Mouse (Mus musculus): ENCODE measurements around the gene Gba2. TPM values are rescaled to one million over a fixed set of nuclear protein-coding genes. Genes with fewer than 3 reads are reported as not detected.

Gba2 gene
- polyA plus RNA-seq, 1 experiment from 2014 or later: 15.1 TPM

GRCm38 (mm10) chr4:43584444-43585416 lies 6.1 kb upstream of the Gba2 start, which contains the start of gene Msmp:
TSS of gene Msmp (minus strand) at chr4:43584494.
- no peak within 1 kb of the TSS for H3K9ac ChIP-seq (ENCODE audit: low read depth, low read length)
- 58% methylated on average over 12 of the region's 12 CpGs for WGBS
- H3K4me3 ChIP-seq (ENCODE audit: low read depth, low read length): no peak within 1 kb of the TSS
- no peaks in the 10 kb centered on the region for H3K9me3 ChIP-seq (ENCODE audit: control insufficient read depth, low read length)
- ATAC-seq (ENCODE audit: low read depth): no peak
- DNase-seq (ENCODE audit: low spot score): no peak
- H3K4me2 ChIP-seq (ENCODE audit: low read depth, low read length): no peak within 1 kb of the TSS
- H3K36me3 ChIP-seq (ENCODE audit: control insufficient read depth, insufficient read depth, low read length): peaks cover 41% of the 10 kb centered on the region
- H3K4me1 ChIP-seq (ENCODE audit: control insufficient read depth, insufficient read depth, low read length): 0 out of 2 replicates have a peak, but pooled peaks cover 3% of the 10 kb centered on the region
- no peaks in the 10 kb centered on the region for H3K27me3 ChIP-seq (replicated peaks; ENCODE audit: control insufficient read depth, insufficient read depth, low read length)
- no peak within 1 kb of the TSS for H3K27ac ChIP-seq (replicated peaks; ENCODE audit: low read depth, low read length)

GRCm38 (mm10) chr4:43583421-43583820 lies 4.7 kb upstream of the Gba2 start:
- H3K4me3 ChIP-seq (ENCODE audit: low read depth, low read length): no peak overlapping the region
- H3K27ac ChIP-seq (replicated peaks; ENCODE audit: low read depth, low read length): no peak overlapping the region
- H3K4me2 ChIP-seq (ENCODE audit: low read depth, low read length): no peak overlapping the region
- WGBS: 77% methylated on average over 7 of the region's 7 CpGs
- DNase-seq (ENCODE audit: low spot score) (no peak), ATAC-seq (ENCODE audit: low read depth) (no peak)
- H3K27me3 ChIP-seq (replicated peaks; ENCODE audit: control insufficient read depth, insufficient read depth, low read length): no peaks in the 10 kb centered on the region
- H3K9ac ChIP-seq (ENCODE audit: low read depth, low read length): no peak overlapping the region
- H3K36me3 ChIP-seq (ENCODE audit: control insufficient read depth, insufficient read depth, low read length): peaks cover 41% of the 10 kb centered on the region
- no peaks in the 10 kb centered on the region for H3K9me3 ChIP-seq (ENCODE audit: control insufficient read depth, low read length)
- H3K4me1 ChIP-seq (ENCODE audit: control insufficient read depth, insufficient read depth, low read length): 0 out of 2 replicates have a peak, but pooled peaks cover 8% of the 10 kb centered on the region

GRCm38 (mm10) chr4:43582241-43582640 lies 3.6 kb upstream of the Gba2 start:
- WGBS: 91% methylated on average over 5 of the region's 5 CpGs
- Histone ChIP-seq H3K9ac (ENCODE audit: low read depth, low read length) (no peak overlapping the region), H3K27me3 (replicated peaks; ENCODE audit: control insufficient read depth, insufficient read depth, low read length) (no peaks in the 10 kb centered on the region), H3K4me3 (ENCODE audit: low read depth, low read length) (no peak overlapping the region), H3K4me1 (ENCODE audit: control insufficient read depth, insufficient read depth, low read length) (peaks cover 16% of the 10 kb centered on the region), H3K36me3 (ENCODE audit: control insufficient read depth, insufficient read depth, low read length) (peaks cover 41% of the 10 kb centered on the region), H3K4me2 (ENCODE audit: low read depth, low read length) (no peak overlapping the region), H3K27ac (replicated peaks; ENCODE audit: low read depth, low read length) (no peak overlapping the region), H3K9me3 (ENCODE audit: control insufficient read depth, low read length) (no peaks in the 10 kb centered on the region)
- DNase-seq (ENCODE audit: low spot score) (no peak), ATAC-seq (ENCODE audit: low read depth) (no peak)

GRCm38 (mm10) chr4:43581381-43581780 lies 2.7 kb upstream of the Gba2 start:
- no peak overlapping the region for H3K4me2 ChIP-seq (ENCODE audit: low read depth, low read length)
- H3K9ac ChIP-seq (ENCODE audit: low read depth, low read length): no peak overlapping the region
- H3K27ac ChIP-seq (replicated peaks; ENCODE audit: low read depth, low read length): no peak overlapping the region
- H3K27me3 ChIP-seq (replicated peaks; ENCODE audit: control insufficient read depth, insufficient read depth, low read length): no peaks in the 10 kb centered on the region
- no peak for ATAC-seq (ENCODE audit: low read depth)
- H3K4me3 ChIP-seq (ENCODE audit: low read depth, low read length): no peak overlapping the region
- no peak for DNase-seq (ENCODE audit: low spot score)
- H3K9me3 ChIP-seq (ENCODE audit: control insufficient read depth, low read length): no peaks in the 10 kb centered on the region
- H3K36me3 ChIP-seq (ENCODE audit: control insufficient read depth, insufficient read depth, low read length): peaks cover 41% of the 10 kb centered on the region
- H3K4me1 ChIP-seq (ENCODE audit: control insufficient read depth, insufficient read depth, low read length): peaks cover 25% of the 10 kb centered on the region
- WGBS: 88% methylated on average over 12 of the region's 12 CpGs

GRCm38 (mm10) chr4:43580721-43581120 lies 2.0 kb upstream of the Gba2 start:
- Histone ChIP-seq H3K9me3 (ENCODE audit: control insufficient read depth, low read length) (no peaks in the 10 kb centered on the region), H3K27me3 (replicated peaks; ENCODE audit: control insufficient read depth, insufficient read depth, low read length) (no peaks in the 10 kb centered on the region), H3K4me1 (ENCODE audit: control insufficient read depth, insufficient read depth, low read length) (peaks cover 31% of the 10 kb centered on the region), H3K27ac (replicated peaks; ENCODE audit: low read depth, low read length) (no peak overlapping the region), H3K4me2 (ENCODE audit: low read depth, low read length) (no peak overlapping the region), H3K36me3 (ENCODE audit: control insufficient read depth, insufficient read depth, low read length) (peaks cover 41% of the 10 kb centered on the region), H3K9ac (ENCODE audit: low read depth, low read length) (no peak overlapping the region), H3K4me3 (ENCODE audit: low read depth, low read length) (no peak overlapping the region)
- 93% methylated on average over 5 of the region's 5 CpGs for WGBS
- no peak for ATAC-seq (ENCODE audit: low read depth)
- DNase-seq (ENCODE audit: low spot score): no peak

- Histone ChIP-seq H3K36me3 (ENCODE audit: control insufficient read depth, insufficient read depth, low read length) (peaks cover 48% of the 10 kb centered on the region), H3K4me3 (ENCODE audit: low read depth, low read length) (peak overlapping the region; percentile 87), H3K4me2 (ENCODE audit: low read depth, low read length) (peak overlapping the region; percentile 96), H3K27ac (replicated peaks; ENCODE audit: low read depth, low read length) (no peak overlapping the region), H3K9ac (ENCODE audit: low read depth, low read length) (peak overlapping the region; percentile 87; the same call in 1 of the 2 replicates), H3K4me1 (ENCODE audit: control insufficient read depth, insufficient read depth, low read length) (peaks cover 37% of the 10 kb centered on the region), H3K9me3 (ENCODE audit: control insufficient read depth, low read length) (no peaks in the 10 kb centered on the region), H3K27me3 (replicated peaks; ENCODE audit: control insufficient read depth, insufficient read depth, low read length) (no peaks in the 10 kb centered on the region)
- DNase-seq (ENCODE audit: low spot score) (no peak), ATAC-seq (ENCODE audit: low read depth) (no peak)
- WGBS: 84% methylated on average over 6 of the region's 6 CpGs
These were observed 1.1 kb upstream of the Gba2 start for GRCm38 (mm10) chr4:43579731-43580130.

- 7% methylated on average over 10 of the region's 10 CpGs for WGBS
- Histone ChIP-seq H3K9me3 (ENCODE audit: control insufficient read depth, low read length) (no peaks in the 10 kb centered on the region), H3K4me2 (ENCODE audit: low read depth, low read length) (peak overlapping the region; percentile 96), H3K27me3 (replicated peaks; ENCODE audit: control insufficient read depth, insufficient read depth, low read length) (no peaks in the 10 kb centered on the region), H3K4me1 (ENCODE audit: control insufficient read depth, insufficient read depth, low read length) (peaks cover 37% of the 10 kb centered on the region), H3K27ac (replicated peaks; ENCODE audit: low read depth, low read length) (peak overlapping the region; percentile 84), H3K9ac (ENCODE audit: low read depth, low read length) (peak overlapping the region; percentile 87), H3K36me3 (ENCODE audit: control insufficient read depth, insufficient read depth, low read length) (peaks cover 52% of the 10 kb centered on the region), H3K4me3 (ENCODE audit: low read depth, low read length) (peak overlapping the region; percentile 87)
- no peak for DNase-seq (ENCODE audit: low spot score)
- no peak for ATAC-seq (ENCODE audit: low read depth)
These were observed 583 bp upstream of the Gba2 start for GRCm38 (mm10) chr4:43579256-43579655.

GRCm38 (mm10) chr4:43577237-43577881 lies 1.3 kb downstream of the Gba2 start:
- Histone ChIP-seq H3K4me1 (ENCODE audit: control insufficient read depth, insufficient read depth, low read length) (peaks cover 37% of the 10 kb centered on the region), H3K36me3 (ENCODE audit: control insufficient read depth, insufficient read depth, low read length) (peaks cover 47% of the 10 kb centered on the region), H3K9ac (ENCODE audit: low read depth, low read length) (peak overlapping the region; percentile 87), H3K9me3 (ENCODE audit: control insufficient read depth, low read length) (no peaks in the 10 kb centered on the region), H3K27ac (replicated peaks; ENCODE audit: low read depth, low read length) (no peak overlapping the region), H3K27me3 (replicated peaks; ENCODE audit: control insufficient read depth, insufficient read depth, low read length) (no peaks in the 10 kb centered on the region), H3K4me3 (ENCODE audit: low read depth, low read length) (peak overlapping the region; percentile 87), H3K4me2 (ENCODE audit: low read depth, low read length) (peak overlapping the region; percentile 96)
- WGBS: 37% methylated on average over 8 of the region's 8 CpGs
- no peak for DNase-seq (ENCODE audit: low spot score)
- no peak for ATAC-seq (ENCODE audit: low read depth)

Measured in embryonic facial prominence, embryonic 14.5 days (tissue).